Mouse (Mus musculus) CH12.LX (cell line): Measurements from ENCODE around the gene Ppp1r32. TPM values are rescaled to one million over a fixed set of nuclear protein-coding genes. Genes with fewer than 3 reads are reported as not detected.
A peak's percentile ranks its signal among the peaks of the same experiment; 100 is the strongest.

Source experiments
- DNase-seq: peaks from one replicate; pipeline ENCODE4 v3.0.0-alpha.2; 2013; ENCODE audit errors: extremely low read depth
- H3K27ac ChIP-seq: 2 replicates; pipeline ENCODE4 v1.5.1; 2012; ENCODE audit warnings: low read depth, mild to moderate bottlenecking, control low read depth, moderate library complexity; ENCODE audit not compliant: insufficient read depth
- H3K27me3 ChIP-seq: replicated peaks from 2 replicates; pipeline ENCODE3; 2012; ENCODE audit warnings: inconsistent platforms
- H3K36me3 ChIP-seq, 2 experiments: replicated peaks in 1 of 2; 2 replicates each; pipeline versions ENCODE3 to v1.6.1; 2012; ENCODE audit warnings: inconsistent platforms in 1 of 2, low read length in 1 of 2, mild to moderate bottlenecking in 1 of 2, mixed read lengths in 1 of 2, moderate library complexity in 1 of 2; ENCODE audit not compliant: control insufficient read depth in 1 of 2, insufficient read depth in 1 of 2
- H3K4me1 ChIP-seq, 2 experiments: 2 replicates each; pipeline ENCODE4 v1.6.1; 2012; ENCODE audit warnings: inconsistent platforms in 1 of 2, moderate library complexity in 1 of 2; ENCODE audit not compliant: insufficient read depth in 2 of 2, control insufficient read depth in 1 of 2
- H3K4me2 ChIP-seq: 2 replicates; pipeline ENCODE4 v1.6.1; 2012; ENCODE audit warnings: low read depth, mild to moderate bottlenecking, control low read depth; ENCODE audit not compliant: poor library complexity, insufficient read depth, severe bottlenecking
- H3K4me3 ChIP-seq, 3 experiments: fragments of 150-350 bp in 1 of 3; sonication (generic) in 1 of 3; replicated peaks in 1 of 3; 2 replicates each; pipeline versions ENCODE3 to v1.5.1; 2011 to 2012; ENCODE audit warnings: low read depth in 2 of 3, low read length in 2 of 3, mild to moderate bottlenecking in 2 of 3, moderate library complexity in 2 of 3, control low read depth in 1 of 3, improper control_type of control experiment in 1 of 3, inconsistent platforms in 1 of 3, mixed read lengths in 1 of 3; ENCODE audit not compliant: poor library complexity in 1 of 3
- H3K79me2 ChIP-seq: replicated peaks from 2 replicates; pipeline ENCODE4 v1.6.1; 2012; ENCODE audit warnings: mild to moderate bottlenecking, moderate library complexity; ENCODE audit not compliant: control insufficient read depth, poor library complexity, insufficient read depth, severe bottlenecking; ENCODE audit errors: extremely low read depth
- H3K9ac ChIP-seq: 2 replicates; pipeline ENCODE4 v1.6.1; 2012; ENCODE audit warnings: low read depth, mild to moderate bottlenecking, control low read depth, moderate library complexity; ENCODE audit not compliant: insufficient read depth
- H3K9me3 ChIP-seq: replicated peaks from 2 replicates; pipeline ENCODE3; 2012; ENCODE audit warnings: low read length, inconsistent platforms, mixed read lengths
- BHLHE40 ChIP-seq: IDR thresholded peaks from 2 replicates; pipeline ENCODE4 v1.6.1; 2011; ENCODE audit warnings: mild to moderate bottlenecking, low read depth, low read length, improper control_type of control experiment
- ELF1 ChIP-seq: IDR thresholded peaks from 2 replicates; pipeline ENCODE4 v1.6.1; 2014; ENCODE audit warnings: low read depth, mild to moderate bottlenecking, inconsistent platforms, low read length, improper control_type of control experiment
- ETS1 ChIP-seq: conservative IDR thresholded peaks from 2 replicates; pipeline ENCODE4 v1.6.1; 2012; ENCODE audit warnings: low read depth, mild to moderate bottlenecking, inconsistent platforms, low read length, improper control_type of control experiment, moderate library complexity
- GABPA ChIP-seq: IDR thresholded peaks from 2 replicates; pipeline ENCODE4 v1.6.1; 2012; ENCODE audit warnings: low read depth, low read length, improper control_type of control experiment, inconsistent platforms; ENCODE audit not compliant: insufficient replicate concordance
- HCFC1 ChIP-seq: IDR thresholded peaks from 2 replicates; pipeline ENCODE4 v1.6.1; 2012; ENCODE audit warnings: low read depth, mild to moderate bottlenecking, inconsistent platforms, low read length, improper control_type of control experiment
- IRF4 ChIP-seq: IDR thresholded peaks from 2 replicates; pipeline ENCODE4 v1.6.1; 2014; ENCODE audit warnings: low read depth, mild to moderate bottlenecking, inconsistent platforms, low read length, improper control_type of control experiment
- JUND ChIP-seq: conservative IDR thresholded peaks from 2 replicates; pipeline ENCODE4 v1.6.1; 2011; ENCODE audit warnings: low read depth, low read length, improper control_type of control experiment
- MAX ChIP-seq: IDR thresholded peaks from 2 replicates; pipeline ENCODE4 v1.6.1; 2011; ENCODE audit warnings: low read length, improper control_type of control experiment
- MAZ ChIP-seq: IDR thresholded peaks from 2 replicates; pipeline ENCODE4 v1.6.1; 2012; ENCODE audit warnings: low read depth, mild to moderate bottlenecking, inconsistent platforms, low read length, improper control_type of control experiment, moderate library complexity
- MEF2A ChIP-seq: IDR thresholded peaks from 2 replicates; pipeline ENCODE4 v1.6.1; 2014; ENCODE audit warnings: low read depth, mild to moderate bottlenecking, inconsistent platforms, low read length, improper control_type of control experiment, borderline replicate concordance
- NRF1 ChIP-seq: IDR thresholded peaks from 2 replicates; pipeline ENCODE4 v1.6.1; 2014; ENCODE audit warnings: low read depth, mild to moderate bottlenecking, inconsistent platforms, low read length, improper control_type of control experiment, moderate library complexity
- POLR2A ChIP-seq: IDR thresholded peaks from 2 replicates; pipeline ENCODE4 v1.6.1; 2011; ENCODE audit warnings: low read depth, mild to moderate bottlenecking, improper control_type of control experiment, low read length
- SIN3A ChIP-seq: IDR thresholded peaks from 2 replicates; pipeline ENCODE4 v1.6.1; 2012; ENCODE audit warnings: low read length, improper control_type of control experiment, inconsistent platforms
- TCF12 ChIP-seq: IDR thresholded peaks from 2 replicates; pipeline ENCODE4 v1.6.1; 2014; ENCODE audit warnings: low read depth, mild to moderate bottlenecking, inconsistent platforms, low read length, improper control_type of control experiment
- dilution Hi-C: fragments of 300-500 bp; cut with MboI; formaldehyde crosslinking; loops from 2 replicates; pipeline ENCODE4 v1.14.3; 2020; ENCODE audit warnings: low sequenced_read_pairs; ENCODE audit not compliant: extremely low pct_unique_long_range_greater_than_20kb, extremely low pct_ligation_motif_present
- in situ Hi-C: fragments of 300-500 bp; cut with MboI; formaldehyde crosslinking; loops from 3 replicates; pipeline ENCODE4 v1.14.3; 2019; ENCODE audit warnings: low sequenced_read_pairs, low pct_ligation_motif_present, low pct_unique_long_range_greater_than_20kb, mixed read lengths
- polyA plus RNA-seq: library from polyadenylated mRNA; unstranded; fragments of >175 nt; gene quantifications from 2 replicates; pipeline ENCODE4 v1.2.1, GENCODE M21; 2012; ENCODE audit warnings: low read depth; ENCODE audit not compliant: insufficient read length
- total RNA-seq, 2 experiments: library from RNA; depleted of rRNA; stranded (reverse); fragments of 300-350 nt in 1 of 2; fragments of >200 nt in 1 of 2; gene quantifications; 2 replicates each; pipeline ENCODE4 v1.2.3; 2012 to 2014

The Ppp1r32 gene
- total and polyA plus RNA-seq, 3 experiments, result 0.49 TPM; not detected in 2

- no peak for DNase-seq
- Histone ChIP-seq H3K9ac (no peak overlapping the region), H3K79me2 (no peaks in the 10 kb centered on the region), H3K4me1 (peaks cover 27 to 46% of the 10 kb centered on the region in 2 experiments), H3K36me3 (no peaks in the 10 kb centered on the region), H3K27ac (no peak overlapping the region), H3K4me3 (no peak overlapping the region), H3K27me3 (peaks cover 87% of the 10 kb centered on the region), H3K4me2 (no peak overlapping the region), H3K9me3 (no peaks in the 10 kb centered on the region)
- dilution Hi-C loops, result no loop called here
- in situ Hi-C loops, result loop anchor here (5.0 kb wide), 2 partner anchors 91 to 171 kb away; no protein-coding TSS in a partner anchor
- TF ChIP-seq BHLHE40, result peak; percentile 27; the same call in 1 of the 2 replicates
- TF ChIP-seq ETS1, result no peak
Measured at GRCm38 (mm10) chr19:10433225-10433624, 49.5 kb downstream of the Ppp1r32 start.

- Histone ChIP-seq H3K27ac (no peak overlapping the region), H3K27me3 (peaks cover 90% of the 10 kb centered on the region), H3K4me2 (no peak overlapping the region), H3K79me2 (no peaks in the 10 kb centered on the region), H3K4me3 (no peak overlapping the region), H3K9ac (no peak overlapping the region), H3K9me3 (no peaks in the 10 kb centered on the region), H3K4me1 (peaks cover 24 to 40% of the 10 kb centered on the region in 2 experiments), H3K36me3 (no peaks in the 10 kb centered on the region)
- dilution Hi-C loops (no loop called here), in situ Hi-C loops (loop anchor here (5.0 kb wide), 2 partner anchors 90 to 170 kb away; no protein-coding TSS in a partner anchor)
- TF ChIP-seq MAX (no peak), MAZ (no peak), JUND (no peak), HCFC1 (no peak)
- no peak for DNase-seq
Measured at GRCm38 (mm10) chr19:10431841-10432240, 50.9 kb downstream of the Ppp1r32 start.

GRCm38 (mm10) chr19:10431410-10431809 is 51.3 kb downstream of the Ppp1r32 start:
- H3K36me3 ChIP-seq, result no peaks in the 10 kb centered on the region
- no peak overlapping the region for H3K9ac ChIP-seq
- peaks cover 24 to 40% of the 10 kb centered on the region in 2 experiments for H3K4me1 ChIP-seq
- no peak overlapping the region for H3K4me2 ChIP-seq
- no peak overlapping the region for H3K27ac ChIP-seq
- in situ Hi-C loops (loop anchor here (5.0 kb wide), 2 partner anchors 89 to 169 kb away; no protein-coding TSS in a partner anchor), dilution Hi-C loops (no loop called here)
- no peaks in the 10 kb centered on the region for H3K9me3 ChIP-seq
- no peak for TF ChIP-seq MEF2A
- TF ChIP-seq GABPA, result no peak
- TF ChIP-seq SIN3A, result no peak
- TF ChIP-seq TCF12, result peak; percentile 18; the same call in 1 of the 2 replicates
- peak; percentile 73 for TF ChIP-seq ELF1
- TF ChIP-seq BHLHE40, result peak; percentile 31; the same call in 1 of the 2 replicates
- TF ChIP-seq IRF4, result peak; percentile 51; the same call in 1 of the 2 replicates
- TF ChIP-seq NRF1, result 0 out of 2 replicates have a peak, but pooled peaks have one; percentile 15
- no peak for TF ChIP-seq POLR2A
- peaks cover 90% of the 10 kb centered on the region for H3K27me3 ChIP-seq
- no peaks in the 10 kb centered on the region for H3K79me2 ChIP-seq
- DNase-seq, result peak; percentile 71
- no peak overlapping the region for H3K4me3 ChIP-seq
